Mouse (Mus musculus): ENCODE results near the gene Cyp4f17.

DNA sequence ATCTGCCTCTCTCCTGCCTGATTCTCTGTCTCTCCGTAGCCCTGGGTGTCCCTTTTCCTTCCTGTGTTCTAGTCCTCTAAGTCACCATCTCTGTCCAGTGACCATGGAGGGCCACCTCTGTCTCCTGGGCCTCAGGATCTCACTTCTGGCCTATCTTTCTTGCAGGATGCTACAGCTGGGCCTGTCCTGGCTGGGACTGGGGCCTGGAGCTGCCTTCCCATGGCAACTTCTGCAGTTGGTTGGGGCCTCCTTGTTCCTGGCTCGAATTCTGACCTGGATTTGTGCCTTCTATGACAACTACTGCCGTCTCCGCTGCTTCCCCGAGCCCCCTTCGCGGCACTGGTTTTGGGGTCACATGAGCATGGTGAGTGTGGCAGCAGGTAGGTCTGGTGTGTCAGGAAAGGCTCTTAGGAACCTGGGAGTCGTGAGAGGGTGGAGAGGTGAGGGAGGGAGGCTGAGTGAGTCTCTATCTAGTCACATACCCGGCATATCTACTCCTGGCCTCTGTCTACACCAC lies 937 bp downstream of the Cyp4f17 start:
- TF ChIP-seq CTCF (IDR thresholded peaks at IDR 0.05; ENCODE audit: low read depth) (no peak), EP300 (IDR thresholded peaks at IDR 0.05; ENCODE audit: low read depth) (no peak)
